Mouse (Mus musculus) adrenal gland, postnatal 4 days (tissue): ENCODE results near the gene Lbx2. TPM values are rescaled to one million over a fixed set of nuclear protein-coding genes. Genes with fewer than 3 reads are reported as not detected.

Experiments
- DNase-seq, 2 experiments: peaks; one replicate each; pipeline ENCODE4 v3.0.0; 2021 to 2022; ENCODE audit warnings: low spot score in 2 of 2, mixed read lengths in 2 of 2
- long read RNA-seq, 2 experiments: library from polyadenylated mRNA; stranded (forward); transcript quantifications; one replicate each; pipeline ENCODE4 v2.0.0; 2021
- total RNA-seq, 2 experiments: library from RNA; stranded (reverse); gene quantifications; 2 replicates each; pipeline ENCODE4 v1.2.3; 2021

Gene Lbx2
- total RNA-seq: 10 to 100 TPM; 18.6 to 22.4 TPM
- long read RNA-seq, experiment 1, transcript Lbx2-201 (2 exons, 817 nt): major isoform, 10 of 13 reads
- long read RNA-seq, experiment 1, partial matches to known transcripts: 0 of 13 reads
- long read RNA-seq, experiment 1, other reads (novel, unspliced or antisense): 1 of 13 reads
- long read RNA-seq, experiment 2, transcript Lbx2-201 (2 exons, 817 nt): major isoform, 5 of 24 reads
- long read RNA-seq, experiment 2, partial matches to known transcripts: 0 of 24 reads
- long read RNA-seq, experiment 2, other reads (novel, unspliced or antisense): 15 of 24 reads

GRCm38 (mm10) chr6:83086121-83087035 is at the start of gene Lbx2:
Lbx2 (plus strand) TSS chr6:83086367.
- no peak for DNase-seq

GRCm38 (mm10) chr6:83037188-83037587 is 49.0 kb upstream of the Lbx2 start:
- no peak for DNase-seq

DNA sequence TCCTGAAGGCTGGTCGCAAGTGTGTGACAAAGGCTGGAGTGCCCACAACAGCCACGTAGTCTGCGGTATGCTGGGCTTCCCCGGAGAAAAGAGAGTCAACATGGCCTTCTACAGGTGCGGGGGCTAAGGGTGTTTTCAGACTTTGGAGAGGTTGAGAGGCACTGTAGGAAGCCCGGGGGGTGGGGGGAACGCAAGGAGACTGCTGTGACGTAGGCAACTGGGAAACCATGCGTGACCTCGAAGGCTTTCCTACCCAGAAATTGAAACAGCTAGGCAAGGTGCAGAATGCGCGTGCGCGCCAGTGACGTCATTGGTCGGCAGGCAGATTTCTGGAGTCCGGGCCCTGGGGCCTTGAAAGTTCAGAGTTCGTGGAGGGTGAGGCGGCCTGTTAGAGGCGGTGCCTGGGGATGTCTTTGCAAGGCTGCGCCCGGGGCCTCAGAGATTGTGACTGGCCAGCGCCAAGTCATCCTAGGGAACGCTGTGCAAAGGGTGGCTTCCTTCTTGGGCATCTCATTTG is 47.6 kb upstream of the Lbx2 start:
- peak; percentile 89 to 94 for DNase-seq

DNA sequence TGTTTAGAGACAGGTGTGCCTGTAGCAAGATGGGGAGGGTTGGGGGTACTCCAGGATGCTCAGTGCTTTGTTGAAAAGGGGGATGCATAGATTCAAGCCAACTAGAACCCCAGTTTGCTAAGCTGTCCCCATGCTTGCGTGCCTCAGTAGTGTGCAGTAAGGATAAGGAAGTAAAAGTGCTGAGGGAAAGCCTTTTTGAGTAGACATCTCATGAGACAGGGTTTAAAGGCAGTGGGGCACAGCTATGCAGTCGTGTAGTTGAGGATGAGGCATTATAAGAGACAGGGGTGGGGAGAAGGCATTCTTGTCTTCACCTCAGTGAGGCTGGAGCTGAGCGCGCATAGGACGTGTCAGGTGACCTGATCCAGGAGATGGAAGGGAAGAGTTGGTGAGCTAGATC is 45.6 kb upstream of the Lbx2 start:
- DNase-seq: no peak

- DNase-seq: no peak
These were observed 42.6 kb upstream of the Lbx2 start for GRCm38 (mm10) chr6:83043561-83043960.

DNA sequence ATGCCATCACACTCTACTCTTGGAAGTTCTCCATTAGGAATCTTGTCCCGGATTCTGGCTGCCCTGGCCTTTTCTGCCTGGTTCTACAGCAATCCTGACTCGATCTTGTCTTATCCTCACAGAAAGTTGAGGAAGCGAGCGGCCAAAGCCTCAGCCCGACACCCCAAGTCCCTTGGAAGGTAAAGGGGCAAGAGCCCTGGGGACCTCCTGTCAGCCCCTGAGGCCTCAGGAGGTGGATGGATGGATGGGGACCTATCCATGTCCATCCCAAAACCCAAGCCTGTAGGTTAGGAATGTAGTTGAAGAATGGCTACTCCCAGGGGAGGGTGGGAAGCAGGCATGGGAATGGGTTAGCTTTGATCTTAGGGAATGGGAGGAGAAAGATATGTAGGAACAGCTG is 42.2 kb upstream of the Lbx2 start:
- no peak for DNase-seq

- DNase-seq: no peak
These were observed 41.4 kb upstream of the Lbx2 start for GRCm38 (mm10) chr6:83044742-83045141.

DNA sequence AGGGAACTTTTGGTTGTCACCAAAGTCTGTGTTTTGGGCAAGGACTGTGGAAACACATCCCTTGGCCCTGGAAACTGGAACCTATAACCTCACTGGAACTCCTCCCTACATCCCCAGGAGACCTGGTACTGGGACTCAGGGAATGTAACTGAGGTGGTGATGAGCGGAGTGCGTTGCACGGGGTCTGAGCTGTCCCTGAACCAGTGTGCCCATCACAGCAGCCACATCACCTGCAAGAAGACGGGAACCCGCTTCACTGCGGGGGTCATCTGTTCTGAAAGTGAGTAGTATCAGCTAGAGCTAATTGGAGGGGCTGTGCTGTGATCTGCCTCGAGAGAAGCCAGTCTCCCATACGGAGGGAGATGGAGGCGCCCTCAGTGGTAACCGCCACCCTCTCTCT is 36.8 kb upstream of the Lbx2 start:
- DNase-seq: no peak

DNA sequence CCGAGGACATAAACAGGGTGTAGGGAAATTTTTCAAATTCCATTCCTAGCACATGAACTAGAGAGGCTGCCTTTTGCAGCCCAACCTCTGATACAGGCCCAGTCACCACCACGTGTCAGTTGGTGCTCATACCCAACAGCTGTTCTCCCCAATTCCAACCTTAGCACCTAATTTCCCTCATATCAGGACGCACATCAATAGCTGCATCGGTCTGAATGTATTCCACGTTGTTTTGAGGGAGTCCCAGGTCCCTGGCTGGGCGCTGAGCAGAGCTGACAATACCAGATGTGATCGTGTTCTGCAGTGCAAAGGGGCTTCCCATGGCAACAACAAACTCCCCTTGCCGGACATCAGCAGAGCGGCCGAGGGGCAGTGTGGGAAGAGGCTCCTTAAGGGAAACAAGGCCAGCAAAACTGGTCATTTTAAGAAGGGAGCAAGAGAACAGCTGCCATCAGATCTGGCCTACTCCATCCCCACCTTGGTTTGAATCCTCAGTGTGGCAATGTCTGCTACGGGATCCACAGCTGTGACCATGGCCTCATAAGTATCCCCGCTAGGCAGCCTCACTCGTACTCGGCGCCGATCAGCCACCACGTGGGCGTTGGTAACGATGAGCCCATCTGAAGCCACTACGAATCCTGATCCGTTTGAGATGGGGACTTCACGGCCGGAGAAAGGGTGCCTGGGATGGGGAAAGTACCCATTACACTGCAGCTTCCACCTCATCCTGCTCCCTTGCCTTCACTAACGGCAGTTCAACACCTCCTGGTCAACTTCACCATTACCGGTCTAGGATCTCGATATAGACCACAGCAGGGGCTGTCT is 32.8 kb upstream of the Lbx2 start:
- DNase-seq: no peak

GRCm38 (mm10) chr6:83054074-83054851 is 31.9 kb upstream of the Lbx2 start, which contains the start of gene Aup1:
Aup1 (plus strand) TSS chr6:83054521.
- DNase-seq: peak; percentile 88 to 91

DNA sequence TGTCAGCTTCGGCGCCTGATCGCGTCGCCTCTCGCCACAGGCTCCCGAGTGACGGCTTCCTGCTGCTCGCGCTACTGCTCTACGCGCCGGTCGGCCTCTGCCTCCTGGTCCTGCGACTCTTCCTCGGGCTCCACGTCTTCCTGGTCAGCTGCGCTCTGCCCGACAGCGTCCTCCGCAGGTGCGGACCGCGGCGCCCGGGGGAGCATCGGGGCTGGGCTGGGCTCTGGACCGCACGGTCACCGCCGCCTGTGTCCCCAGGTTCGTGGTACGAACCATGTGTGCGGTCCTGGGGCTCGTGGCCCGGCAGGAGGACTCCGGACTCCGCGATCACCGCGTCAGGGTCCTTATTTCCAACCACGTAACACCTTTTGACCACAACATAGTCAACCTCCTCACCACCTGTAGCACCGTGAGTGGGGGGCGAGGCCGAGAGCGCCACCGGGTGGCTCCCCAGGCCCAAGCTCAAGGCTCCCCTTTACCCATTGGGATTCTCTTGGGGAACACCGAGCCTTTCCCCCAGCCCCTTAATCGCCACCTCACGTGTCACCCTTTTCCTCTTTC is 31.2 kb upstream of the Lbx2 start, which contains the start of gene Htra2:
Gene Htra2, minus strand, starts transcription at position 403 of the 561 bp plus-strand sequence.
- DNase-seq: no peak

- DNase-seq: no peak
These were observed 28.4 kb upstream of the Lbx2 start, which contains the start of gene Dqx1 for GRCm38 (mm10) chr6:83057790-83058189. Dqx1 (plus strand) TSS chr6:83057844.

DNA sequence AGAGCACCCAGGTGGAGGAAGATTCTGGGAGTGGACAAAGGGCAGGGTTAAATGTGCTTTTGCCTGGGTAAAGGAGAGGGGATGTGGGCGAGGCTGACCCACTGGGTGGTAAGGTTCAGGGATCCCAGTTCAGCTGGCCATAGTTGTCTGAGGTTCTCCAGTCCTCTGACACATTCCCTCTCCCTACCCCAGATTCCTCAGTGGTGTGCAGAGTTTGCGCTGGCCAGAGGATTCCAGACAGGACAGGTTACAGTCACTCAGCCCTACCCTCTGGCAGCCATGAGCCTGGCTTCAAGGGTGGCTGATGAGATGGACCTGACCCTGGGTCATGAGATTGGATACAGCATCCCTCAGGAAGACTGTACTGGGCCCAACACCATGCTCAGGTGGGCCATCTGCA is 27.4 kb upstream of the Lbx2 start:
- DNase-seq: no peak

DNA sequence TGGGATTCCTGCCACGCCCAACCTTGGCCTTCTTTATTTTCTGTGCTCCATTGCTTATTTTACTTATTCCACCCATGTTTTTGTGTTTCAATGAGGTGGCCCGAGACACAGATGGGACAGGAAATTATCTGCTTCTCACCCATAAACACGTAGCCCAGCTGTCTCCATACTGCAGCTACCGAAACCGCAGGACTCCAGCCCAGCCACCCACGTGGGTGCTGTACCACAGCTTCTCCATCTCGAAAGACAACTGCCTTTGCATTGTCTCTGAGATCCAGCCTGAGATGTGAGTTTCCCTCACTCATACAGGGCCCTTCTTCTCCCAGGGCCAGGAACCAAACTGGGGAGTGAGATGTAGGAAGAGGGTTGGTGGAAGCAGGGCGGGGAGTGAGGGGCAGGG is 20.2 kb upstream of the Lbx2 start:
- no peak for DNase-seq

DNA sequence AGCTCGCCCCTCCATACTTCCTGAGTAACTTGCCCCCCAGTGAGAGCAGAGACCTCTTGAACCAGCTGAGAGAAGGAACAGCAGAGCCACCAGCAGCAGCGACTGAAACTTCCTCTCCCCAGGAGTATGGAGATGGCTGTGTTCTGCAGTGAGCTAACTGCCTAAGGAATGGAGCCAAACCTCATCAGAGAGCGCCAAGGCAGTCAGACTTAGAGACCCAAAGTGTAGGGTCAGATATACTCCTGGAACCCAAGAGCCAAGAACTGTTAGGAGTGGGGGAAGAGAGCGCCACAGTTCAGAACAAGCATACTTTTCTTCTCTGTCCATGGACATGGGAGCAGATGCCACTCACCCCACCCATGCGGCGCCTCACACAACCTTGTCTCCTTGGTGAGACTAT is 19.7 kb upstream of the Lbx2 start:
- DNase-seq: no peak

- no peak for DNase-seq
These were observed 17.9 kb upstream of the Lbx2 start for GRCm38 (mm10) chr6:83068221-83068620.

DNA sequence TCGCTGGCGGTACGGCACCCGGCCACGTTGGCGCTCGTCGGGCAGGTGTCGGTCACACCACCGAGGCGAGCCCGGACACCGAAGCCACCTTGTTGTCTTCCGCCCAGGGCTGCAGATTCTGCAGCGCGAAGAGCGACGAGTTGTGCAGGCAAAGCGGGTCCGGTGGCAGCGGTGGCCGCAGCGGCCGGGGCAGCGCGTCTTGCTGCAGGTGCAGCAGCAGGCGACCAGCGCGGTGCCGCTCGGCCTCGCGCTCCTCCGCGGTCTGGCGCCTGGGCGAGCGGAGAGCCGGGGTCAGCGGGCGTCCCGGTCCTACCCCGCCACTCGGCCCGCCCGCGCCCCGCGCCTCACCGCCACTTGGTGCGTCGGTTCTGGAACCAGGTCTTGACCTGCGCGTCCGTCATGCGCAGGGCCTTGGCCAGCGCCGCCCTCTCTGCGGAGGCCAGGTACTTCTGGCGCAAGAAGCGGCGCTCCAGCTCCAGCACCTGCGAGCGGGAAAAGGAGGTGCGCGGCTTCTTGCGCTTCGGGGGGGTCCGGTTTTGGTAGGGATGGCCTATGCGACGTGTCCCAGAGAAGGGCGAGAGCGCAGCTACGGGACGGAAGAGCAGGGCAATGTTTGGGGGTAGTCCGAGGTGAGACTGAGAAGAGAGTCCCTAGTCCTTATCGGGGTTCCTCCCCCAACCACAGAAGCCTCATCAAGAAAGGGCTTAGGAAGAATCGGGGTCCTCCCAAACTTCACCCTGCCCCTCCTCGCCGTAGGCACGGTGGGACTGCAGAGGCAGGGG is 17.3 kb upstream of the Lbx2 start:
- no peak for DNase-seq

GRCm38 (mm10) chr6:83069488-83070246 is 16.5 kb upstream of the Lbx2 start:
- DNase-seq: no peak

DNA sequence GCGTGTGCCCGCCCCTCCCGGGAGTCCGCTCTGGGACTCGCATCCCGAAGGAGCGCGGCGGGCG is 16.1 kb upstream of the Lbx2 start, which contains the start of gene Tlx2:
Gene Tlx2, minus strand, starts transcription at position 47 of the 64 bp plus-strand sequence.
- no peak for DNase-seq
